Mouse (Mus musculus) cerebellum, adult 18-20 months (tissue): ENCODE measurements at regions not wholly inside any gene's neighbourhood (a gene's known extent, or its start where the extent isn't known, plus 50 kb on each side); places are given as distances from the start of the nearest gene placed in this dataset.
A peak's percentile ranks its signal among the peaks of the same experiment; 100 is the strongest.

Source experiments
- DNase-seq, 2 experiments: peaks; one replicate each; pipeline ENCODE4 v3.0.0; 2021

DNA sequence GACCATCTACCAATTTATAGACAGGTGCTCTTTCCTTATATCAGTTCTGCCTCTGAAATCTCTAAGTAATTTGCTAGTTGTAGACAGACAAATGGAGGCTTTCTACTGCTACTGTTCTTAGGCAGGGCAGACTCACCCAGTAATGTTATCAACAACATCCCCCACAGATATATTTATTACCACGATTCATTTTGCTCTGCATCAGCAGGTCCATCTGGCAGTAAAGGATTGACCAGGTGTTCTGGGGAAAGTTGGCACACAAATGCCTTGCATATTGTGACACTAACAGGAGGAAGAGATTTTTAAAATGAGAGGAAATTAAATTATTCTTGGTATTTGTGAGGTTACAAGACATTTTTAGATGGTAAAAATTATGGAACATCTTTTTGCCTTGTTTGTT lies 627.3 kb upstream of the Tmprss15 start:
- peak; percentile 74 to 78 for DNase-seq

DNA sequence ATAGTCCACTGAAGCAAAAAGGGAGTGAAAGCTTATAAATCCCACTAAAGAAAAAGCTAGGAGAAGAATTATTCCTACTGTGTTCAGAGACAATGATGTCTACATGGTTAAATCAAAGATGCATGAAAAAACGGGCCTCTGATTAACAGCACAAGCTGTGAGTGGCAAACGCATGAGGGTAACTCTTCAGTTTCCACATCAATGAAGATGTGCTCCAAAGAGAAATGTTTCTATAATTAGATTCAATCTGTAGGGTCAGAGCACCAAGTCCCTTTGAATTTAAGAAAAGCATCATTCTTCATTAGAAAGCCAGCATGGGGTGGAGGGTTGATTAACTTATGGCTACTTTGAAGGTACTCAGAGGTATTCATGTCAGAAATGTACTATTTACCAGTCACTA lies 601.5 kb upstream of the Tmprss15 start:
- DNase-seq: no peak

DNA sequence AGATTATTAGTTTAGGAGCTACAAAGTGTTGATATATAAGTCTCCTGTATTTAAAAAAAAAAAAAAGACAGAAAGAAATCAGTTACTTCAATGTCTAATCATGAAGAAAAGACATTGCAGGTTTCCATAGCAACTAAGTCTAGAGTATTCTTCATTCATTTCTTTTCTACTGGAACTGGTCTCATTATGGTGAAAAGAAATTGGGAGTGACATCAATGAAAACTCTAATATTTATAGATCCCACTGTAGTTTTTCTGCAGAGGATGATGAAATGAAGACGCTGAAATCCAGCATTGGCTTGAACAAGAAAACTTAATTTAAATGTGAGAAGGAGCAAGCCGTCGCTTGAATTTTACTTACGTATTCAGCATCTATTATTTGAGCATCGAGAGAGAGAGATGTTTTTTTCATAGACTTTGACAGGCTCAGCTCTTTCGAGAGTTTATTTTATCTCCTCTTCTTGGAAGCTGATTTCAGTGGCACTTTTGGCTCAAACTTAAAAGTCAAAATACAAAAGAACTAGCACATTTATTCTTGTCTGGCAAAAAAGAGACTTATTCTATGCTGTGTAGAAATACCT lies 560.4 kb upstream of the Tmprss15 start:
- DNase-seq: no peak

DNA sequence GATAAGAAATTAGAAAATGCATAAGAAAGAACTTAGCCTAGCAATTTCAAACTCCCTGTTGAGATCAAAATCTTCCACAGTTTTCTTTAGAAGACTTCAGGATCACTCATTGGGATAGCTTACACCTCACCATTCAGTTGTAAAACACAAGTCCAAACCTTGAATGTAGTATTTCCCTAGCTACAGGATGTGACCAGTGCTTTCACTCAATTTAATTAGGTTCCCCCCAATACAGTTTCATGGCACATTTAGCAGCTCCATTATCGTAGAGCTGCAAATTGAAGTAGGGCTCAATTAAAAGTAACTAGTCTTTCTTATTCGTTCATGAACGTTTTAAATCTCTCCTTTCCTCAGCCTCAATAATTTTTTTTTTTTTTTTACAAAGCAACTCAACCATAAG lies 550.0 kb upstream of the Tmprss15 start:
- no peak for DNase-seq

DNA sequence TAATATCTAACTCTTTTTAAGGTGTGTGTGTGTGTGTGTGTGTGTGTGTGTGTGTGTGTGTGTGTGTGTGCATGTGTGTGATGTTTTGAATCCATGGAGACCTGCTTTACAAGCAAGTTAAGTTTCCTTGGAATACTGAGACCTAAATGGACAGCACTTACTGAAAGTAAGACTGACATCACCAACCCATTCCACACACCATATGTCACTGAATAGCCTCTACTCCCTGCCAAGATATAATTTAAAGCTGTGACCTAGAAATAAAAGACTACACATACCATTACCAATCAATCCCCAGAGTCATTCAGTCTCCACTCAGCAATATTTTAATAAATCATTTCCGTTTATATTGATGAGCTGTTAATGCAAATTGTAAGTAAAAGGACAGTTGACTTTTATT lies 536.2 kb upstream of the Tmprss15 start:
- no peak for DNase-seq

DNA sequence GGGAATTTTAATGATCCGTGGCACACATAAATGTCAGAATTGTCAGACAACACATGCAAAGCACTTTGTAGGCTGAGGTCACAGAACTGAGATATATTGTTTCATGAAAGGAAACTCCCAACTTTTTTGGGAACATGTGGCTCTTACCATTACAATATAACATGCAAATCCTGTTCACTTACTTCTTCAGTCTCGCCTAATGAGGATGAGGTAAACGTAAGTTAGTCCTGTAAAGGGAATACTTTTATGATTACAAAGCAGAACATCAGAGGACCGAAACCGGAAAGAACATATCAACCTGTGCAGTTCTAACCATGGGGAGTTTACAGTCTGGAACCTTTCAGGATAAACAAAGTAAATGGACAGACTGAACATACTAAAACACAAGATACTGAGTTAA lies 520.1 kb upstream of the Tmprss15 start:
- no peak for DNase-seq

DNA sequence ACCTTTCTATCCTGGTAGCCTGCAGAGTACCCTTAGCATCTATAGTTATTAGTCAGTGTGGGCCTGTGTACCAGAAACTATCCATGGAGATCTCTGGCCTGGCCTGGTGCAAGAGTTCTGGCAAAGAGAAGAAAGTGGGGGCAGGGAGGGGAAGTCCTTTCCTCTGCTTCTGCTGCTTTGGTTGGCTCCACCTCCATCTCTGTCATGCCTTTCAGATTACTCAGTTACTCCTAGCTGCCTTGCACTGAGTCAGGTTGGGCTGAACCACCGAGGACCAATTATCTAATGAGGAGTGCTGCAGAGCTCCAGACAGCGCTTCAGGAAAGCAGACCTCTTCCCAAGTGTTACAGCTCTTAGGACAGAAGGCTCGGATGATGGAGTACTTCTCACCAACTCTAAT lies 500.0 kb upstream of the Tmprss15 start:
- DNase-seq: no peak

DNA sequence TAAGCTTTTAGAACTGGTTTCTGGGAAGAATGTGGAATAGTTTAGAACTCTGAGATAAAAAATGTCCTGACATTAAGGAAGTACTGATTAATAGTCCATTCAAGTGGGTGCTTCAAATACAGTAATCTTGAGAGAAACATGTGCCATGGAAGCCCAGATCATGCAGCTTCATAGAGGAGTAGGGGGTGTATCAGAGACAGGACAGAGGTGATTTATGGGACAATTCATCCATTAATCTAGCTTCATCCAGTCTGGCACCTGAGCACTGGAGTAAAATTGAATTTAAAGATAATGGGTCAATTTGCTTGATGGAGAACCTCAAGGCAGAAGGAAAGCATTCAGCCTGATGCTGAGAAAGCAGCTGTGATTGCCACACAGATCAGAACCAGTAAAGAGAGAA lies 494.8 kb upstream of the Tmprss15 start:
- DNase-seq: no peak

DNA sequence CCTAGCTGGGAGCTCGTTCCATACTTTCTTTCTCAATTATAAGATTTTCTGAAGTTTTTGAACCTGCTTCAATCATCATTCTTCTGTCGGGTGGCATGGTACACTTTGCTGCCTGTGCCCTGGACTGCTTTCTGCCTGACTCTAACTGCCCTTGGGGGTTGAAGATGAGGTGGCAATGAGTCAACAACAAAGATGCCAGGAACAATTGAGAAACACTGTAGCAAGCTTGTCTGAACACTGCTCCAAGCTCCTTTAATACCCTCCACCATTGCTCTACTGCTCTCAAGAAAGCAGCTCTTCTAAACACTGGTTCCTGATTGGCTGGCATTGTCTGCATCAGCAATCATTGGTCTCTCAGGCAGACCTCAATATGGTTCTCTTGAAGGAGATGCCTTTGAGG lies 480.0 kb upstream of the Tmprss15 start:
- no peak for DNase-seq

DNA sequence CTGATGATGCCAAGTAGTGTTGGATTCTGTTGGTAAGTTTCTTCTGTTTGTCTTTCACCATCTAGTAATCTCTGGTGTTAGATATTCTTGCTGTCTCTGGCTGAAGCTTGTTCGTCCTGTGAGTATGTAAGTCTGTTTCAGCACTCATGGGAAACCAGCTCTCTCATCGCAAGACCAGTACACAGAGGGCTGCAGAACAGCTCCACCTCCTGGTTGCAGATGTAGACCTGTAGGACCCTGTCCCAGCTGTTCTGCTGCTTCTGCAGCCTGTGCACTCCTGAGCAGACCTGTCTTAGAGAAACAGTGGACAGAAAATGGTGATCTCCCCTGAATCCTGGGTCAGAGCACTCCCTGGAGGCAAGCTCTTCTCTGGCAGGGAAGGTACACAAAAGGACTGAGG lies 443.5 kb upstream of the Tmprss15 start:
- DNase-seq: no peak

DNA sequence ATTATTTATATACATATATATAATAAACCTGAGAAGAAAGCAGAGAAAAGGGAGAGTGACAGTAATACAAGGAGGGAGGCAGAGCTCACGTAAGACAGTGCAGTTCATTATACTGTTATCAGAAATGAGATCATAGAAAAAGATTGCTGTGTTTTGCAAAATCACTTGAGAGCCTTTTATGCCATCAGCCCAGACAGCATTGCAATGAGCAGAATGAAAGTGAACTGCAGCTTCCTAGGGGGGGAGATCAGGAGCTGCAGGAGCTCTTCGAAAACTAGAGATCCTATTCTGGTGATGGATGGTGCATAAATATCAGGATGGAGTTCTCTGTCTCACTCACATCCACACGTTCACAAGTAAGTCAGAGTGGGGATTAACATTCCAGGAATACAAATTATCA lies 401.6 kb upstream of the Tmprss15 start:
- no peak for DNase-seq

DNA sequence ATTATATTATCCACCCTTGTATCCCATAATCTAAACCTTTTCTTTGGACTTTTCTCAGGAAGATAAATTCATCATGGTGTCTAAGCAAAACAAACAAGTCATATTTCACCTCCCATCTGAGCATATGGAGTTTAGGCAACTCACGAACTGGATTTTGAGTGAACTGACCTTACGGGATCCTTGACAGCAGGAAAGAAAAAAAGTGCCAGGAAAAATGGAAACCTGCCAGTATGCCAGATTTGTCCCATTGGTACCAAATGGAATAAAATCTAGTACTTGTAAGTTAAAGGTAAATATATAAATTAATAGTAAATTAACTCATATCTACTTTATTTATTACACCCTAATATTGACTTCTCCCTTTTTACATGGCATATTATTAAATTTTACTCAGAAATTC lies 360.0 kb upstream of the Tmprss15 start:
- peak; percentile 11 to 26 for DNase-seq

DNA sequence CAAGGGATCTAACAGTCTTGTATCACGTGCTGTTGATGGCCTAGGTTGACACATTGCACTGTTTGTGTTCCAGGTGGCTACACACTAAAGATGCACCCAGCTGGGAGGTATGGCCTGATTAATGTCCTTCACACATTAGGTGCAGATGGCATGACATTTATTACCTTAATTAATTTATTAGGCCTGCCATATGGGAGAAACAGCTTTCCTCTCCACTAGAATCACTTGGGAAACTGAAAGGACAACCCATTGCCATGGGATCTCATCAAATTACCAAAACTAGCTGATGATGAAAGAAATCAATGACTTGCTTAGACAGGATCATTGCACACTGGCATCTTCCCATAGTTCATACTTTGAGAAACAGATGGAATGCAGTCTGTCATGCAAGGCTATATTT lies 358.8 kb upstream of the Tmprss15 start:
- peak; percentile 58 to 63 for DNase-seq

DNA sequence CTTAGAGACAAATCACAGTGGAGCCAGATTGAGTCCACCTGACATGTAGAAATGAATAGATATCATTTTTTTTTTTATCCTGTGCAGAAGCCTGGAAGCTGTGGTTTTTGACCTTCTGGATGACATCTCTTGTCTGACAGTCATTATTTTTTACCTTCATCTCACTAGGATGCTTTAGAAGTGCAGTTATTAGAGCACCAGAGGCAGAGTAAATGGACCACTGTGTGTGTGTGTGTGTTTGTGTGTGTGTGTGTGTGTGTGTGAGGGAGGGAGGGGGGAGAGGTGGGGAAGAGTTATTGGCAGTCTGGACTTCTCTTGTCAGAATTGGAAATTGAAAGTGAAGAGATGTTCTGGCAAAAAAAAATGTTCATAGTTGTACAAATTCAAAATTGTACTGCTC lies 316.5 kb upstream of the Tmprss15 start:
- no peak for DNase-seq

DNA sequence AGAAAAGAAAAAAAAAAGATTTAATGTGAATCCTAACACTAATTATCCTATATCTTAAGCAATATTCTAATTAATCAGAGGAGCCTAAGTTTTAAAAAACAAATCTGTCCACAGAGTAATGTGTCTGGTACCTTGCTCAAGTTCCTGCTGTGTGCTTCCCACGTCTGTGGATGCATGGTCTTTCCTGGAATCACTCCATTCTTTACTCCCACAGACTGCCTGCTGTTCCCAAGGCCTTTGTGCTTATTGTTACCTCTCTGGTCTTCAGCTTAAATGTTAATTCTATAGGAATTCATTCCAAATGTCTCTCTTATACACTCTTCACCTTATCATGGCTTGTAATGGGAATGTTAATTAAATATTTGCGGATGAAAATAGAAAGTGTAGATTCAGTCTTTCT lies 315.3 kb upstream of the Tmprss15 start:
- no peak for DNase-seq

DNA sequence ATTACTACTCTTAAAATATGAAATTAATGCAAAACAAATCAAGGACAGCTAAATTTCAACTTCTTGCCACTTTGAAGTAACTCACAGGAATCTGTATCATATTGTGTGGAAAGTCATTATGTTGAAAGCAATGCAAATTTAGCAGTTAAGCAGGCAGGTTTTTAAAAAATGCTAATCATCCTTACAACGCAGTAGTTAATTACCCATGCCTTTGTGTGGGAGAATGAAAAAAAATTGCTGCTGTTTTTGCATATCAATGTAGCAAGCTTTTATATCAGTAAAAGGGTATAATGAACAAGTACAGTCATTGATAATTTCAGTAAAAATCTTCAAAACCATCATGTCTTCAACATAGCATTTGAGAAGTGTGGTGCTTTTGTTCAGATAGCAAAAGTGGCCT lies 313.2 kb upstream of the Tmprss15 start:
- no peak for DNase-seq

DNA sequence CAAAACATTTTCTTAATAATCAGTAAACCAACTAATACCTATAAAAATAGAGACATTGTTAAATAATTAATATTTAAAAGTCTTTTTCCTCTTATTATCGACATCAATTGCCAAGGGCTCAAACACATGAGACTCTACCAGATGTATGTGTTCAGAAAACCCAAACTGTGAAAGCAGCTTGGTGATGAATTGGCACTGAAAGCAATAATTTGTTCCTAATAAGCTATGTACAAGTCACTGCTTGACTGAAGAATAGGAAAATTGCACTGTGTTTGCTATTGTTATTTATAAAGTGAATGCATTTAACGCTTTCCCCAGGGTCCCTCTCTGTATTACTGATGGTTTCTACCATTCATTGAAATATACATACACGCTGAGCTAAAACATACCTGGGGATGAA lies 309.2 kb upstream of the Tmprss15 start:
- no peak for DNase-seq

DNA sequence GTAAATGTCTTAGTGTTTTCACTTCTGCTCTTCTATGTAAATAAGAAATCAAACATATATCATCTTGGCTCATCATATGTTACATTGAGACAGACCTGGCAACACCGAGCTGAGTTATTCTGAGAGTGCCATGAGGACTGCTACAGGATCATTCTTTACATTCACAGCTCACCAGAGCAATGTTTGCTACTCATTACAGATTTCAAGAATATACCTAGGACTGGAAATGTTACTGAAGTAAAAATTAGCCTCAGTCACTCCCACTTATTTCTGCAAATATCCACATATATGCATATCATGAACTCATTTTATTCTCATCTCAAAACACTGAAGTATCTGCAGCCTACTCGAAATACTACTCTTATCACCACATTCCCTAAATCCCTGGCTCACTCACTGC lies 307.6 kb upstream of the Tmprss15 start:
- DNase-seq: no peak

DNA sequence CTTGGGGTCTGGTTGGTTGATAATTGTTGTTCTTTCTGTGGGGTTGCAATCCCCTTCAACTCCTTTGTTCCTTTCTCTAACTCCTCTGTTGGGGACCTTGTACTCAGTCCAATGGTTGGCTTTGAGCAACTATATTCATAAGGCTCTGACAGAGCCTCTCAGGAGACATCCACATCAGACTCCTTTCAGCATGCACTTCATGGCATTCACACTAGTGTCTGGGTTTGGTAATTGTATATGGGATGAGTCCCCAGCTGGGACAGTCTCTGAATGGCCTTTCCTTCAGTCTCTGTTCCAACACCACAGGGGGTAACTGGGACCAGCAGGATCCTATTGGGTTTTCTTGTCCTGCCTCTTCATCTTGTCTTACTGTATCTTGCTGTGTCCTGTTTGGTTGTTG lies 303.5 kb upstream of the Tmprss15 start:
- no peak for DNase-seq

DNA sequence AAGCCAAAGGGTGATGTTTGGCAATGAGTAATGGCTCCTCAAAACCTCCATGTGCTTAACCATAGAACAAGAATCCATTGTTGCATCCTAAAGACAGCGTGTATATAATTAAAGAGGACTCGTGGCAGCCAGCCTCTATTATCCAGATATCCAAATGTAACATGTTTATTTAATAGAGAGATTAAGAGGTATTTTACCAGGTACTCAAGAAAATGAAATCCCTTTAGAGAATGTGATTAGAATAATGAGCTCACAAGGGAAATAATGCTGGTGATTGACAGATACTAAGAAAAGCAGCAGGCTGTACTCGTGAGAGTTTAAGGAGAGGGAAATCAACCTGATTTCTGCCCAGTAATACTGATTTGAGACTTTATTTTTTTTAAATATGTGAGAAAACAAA lies 295.5 kb upstream of the Tmprss15 start:
- no peak for DNase-seq

DNA sequence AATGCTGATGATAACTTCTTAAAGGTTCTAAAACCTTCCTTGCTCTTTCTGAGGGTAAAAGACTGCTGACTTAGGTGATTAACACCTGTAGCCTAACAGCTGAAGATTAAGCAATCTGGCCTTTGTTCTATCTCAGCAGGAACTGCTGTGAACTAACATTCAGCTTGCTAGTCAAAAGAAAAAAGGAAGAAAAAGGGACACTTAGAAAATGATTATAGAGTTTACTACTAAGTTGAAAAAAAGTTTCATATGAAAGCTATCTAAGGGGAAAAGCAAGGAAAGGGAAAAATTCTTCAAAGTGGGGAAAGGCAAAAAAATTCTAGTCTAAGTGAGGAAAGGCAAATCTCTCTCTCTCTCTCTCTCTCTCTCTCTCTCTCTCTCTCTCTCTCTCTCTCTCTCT lies 259.2 kb upstream of the Tmprss15 start:
- DNase-seq: no peak

DNA sequence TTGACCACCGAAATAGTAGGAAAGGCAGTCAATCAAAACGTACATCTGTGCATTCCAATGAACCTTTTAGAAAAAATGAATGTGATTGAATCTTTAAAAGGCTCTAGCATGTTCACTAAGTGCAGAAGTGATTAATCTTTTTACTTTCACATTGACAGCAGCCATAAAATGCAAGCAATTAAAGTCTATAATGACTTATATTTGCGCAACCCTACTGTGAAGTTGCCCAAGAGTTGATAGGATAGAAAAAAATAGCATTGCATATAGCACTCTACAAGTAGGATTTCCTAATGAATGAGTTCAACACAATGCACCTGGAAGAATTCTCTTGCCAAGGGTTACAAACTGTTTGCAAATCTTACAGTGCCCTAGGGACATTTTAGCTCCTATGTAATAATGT lies 251.6 kb upstream of the Tmprss15 start:
- no peak for DNase-seq

DNA sequence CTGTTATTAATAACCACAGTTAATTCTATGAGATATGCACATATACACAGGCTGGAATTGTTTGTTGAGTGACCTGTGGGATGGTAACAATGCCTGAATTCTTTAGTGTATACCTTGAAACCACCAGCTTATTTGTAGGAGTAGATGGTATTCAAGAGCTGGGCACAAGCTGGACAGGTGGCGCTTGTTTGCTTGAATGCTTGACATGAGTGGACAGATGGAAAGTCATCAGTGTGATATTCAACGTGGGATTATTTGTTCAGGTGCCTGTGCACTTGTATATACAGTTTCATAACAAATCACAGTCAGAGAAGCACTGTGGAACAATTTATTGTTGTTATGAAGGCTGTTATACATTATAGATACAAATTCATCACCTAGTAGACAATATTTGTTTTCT lies 245.5 kb upstream of the Tmprss15 start:
- DNase-seq: peak; percentile 31 to 43

DNA sequence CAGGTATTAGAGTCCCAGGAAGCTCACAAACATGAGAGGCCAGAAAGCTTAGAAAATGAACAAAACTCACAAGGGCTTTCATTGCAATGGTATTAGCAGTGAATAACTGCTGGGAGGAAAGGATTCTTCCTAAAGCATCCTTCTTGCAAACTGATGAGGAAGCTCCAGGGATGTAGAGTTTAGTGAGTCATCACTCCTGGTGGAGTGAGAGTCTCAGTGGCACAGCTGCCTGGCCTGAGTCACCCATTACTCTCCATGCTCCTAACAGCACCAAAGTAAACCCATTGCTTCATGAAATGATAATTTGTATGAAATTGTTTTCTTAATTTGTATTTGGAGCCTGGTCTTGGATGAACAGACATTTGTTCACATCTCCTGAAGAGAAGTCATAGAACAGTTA lies 245.1 kb upstream of the Tmprss15 start:
- no peak for DNase-seq

DNA sequence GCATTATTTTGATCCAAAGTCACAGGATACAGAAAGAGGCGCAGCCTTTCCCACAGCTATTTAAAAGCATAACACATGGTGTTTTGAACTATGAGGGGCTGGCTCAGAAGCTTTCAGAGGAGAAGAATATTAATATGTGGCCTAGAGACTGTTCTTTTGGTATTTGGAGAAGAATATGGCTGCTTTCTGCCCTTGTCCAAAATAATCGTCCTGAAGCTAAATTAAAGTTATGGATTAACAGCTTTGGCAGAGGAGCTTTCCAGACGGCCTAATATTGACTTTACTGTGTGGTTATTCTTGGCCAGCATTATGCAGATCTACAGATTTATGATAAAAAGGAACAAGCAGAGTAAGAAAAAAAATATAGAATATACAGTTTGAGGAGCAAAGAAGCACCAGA lies 222.4 kb upstream of the Tmprss15 start:
- DNase-seq: no peak

DNA sequence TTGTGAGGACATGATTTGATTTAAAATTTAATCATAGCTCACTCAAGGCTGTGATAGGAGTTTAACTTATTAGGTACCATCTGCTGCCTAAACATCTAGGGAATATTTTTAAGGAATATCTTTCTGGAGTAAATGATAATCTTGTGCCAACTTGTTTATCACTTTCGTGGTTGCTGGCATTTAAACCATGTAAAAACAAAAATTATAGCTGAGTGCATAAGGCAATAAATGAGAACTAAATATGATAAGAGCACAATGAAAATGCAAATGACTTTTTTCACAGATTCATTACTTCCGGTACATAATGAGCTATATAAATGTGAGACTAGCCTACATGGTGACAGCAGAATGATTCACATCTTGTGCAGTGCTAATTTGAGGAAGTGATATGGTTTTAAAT lies 221.8 kb upstream of the Tmprss15 start:
- no peak for DNase-seq
